Mouse (Mus musculus): ENCODE measurements around the gene Stard5.

The Stard5 gene

DNA sequence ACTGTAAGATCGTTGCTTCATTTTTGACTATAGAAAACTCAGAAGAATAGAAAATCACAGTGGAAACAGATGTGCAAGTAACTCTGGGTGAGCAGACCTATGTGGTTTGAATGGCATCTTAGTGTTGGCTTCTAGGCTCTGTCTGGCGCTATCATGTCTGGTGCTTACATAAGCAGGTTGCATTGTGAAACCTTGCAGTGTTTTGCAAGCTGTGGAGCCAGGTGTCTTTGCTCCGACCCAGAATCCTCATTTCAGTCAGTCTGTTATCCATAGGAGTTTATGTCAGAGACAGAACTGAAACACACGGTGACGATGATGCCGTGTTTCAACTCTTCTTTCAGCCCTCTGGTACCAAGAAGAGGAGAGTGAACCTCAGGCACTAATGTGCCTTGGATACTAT is 2.1 kb downstream of the Stard5 start:
- no peak for DNase-seq (ENCODE audit: low spot score)

DNA sequence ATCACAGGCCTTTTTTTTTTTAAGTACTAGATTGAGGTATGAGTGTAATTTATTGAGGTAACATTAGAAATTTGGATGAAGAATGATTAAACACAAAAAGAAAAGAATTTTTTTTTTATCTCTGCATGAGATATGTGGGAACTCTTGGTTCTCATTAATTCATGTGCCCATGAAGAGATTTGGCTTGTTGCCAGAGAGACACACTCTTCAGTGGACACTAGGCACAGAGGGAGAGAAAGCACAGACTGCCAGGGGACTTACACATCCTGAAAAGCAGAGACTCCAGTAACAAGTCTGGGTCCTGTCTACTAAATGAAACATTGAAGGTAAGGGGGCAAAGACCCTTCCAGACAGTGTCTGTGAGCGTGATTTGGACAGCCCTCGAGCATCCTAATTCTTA is 4.0 kb downstream of the Stard5 start:
- DNase-seq (ENCODE audit: low spot score), result no peak

DNA sequence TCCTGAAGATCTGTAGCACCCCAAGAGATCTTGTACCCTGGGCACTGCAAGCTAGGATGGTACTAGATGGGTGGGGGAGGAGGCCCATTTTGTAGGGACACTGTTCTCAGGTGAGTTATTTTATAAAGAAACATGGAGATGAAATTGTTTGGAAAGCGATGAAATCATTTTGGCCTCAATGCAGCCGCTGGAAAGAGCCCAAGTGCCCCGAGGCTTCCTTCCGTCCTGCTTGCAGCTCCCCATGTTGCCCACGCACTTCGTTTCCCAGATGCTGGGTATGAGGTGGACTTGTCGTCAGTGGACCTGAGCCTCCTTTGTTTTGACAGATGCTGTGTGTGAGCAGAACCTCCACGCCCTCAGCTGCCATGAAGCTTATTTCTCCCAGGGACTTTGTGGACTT is 4.7 kb downstream of the Stard5 start:
- no peak for DNase-seq (ENCODE audit: low spot score)

DNA sequence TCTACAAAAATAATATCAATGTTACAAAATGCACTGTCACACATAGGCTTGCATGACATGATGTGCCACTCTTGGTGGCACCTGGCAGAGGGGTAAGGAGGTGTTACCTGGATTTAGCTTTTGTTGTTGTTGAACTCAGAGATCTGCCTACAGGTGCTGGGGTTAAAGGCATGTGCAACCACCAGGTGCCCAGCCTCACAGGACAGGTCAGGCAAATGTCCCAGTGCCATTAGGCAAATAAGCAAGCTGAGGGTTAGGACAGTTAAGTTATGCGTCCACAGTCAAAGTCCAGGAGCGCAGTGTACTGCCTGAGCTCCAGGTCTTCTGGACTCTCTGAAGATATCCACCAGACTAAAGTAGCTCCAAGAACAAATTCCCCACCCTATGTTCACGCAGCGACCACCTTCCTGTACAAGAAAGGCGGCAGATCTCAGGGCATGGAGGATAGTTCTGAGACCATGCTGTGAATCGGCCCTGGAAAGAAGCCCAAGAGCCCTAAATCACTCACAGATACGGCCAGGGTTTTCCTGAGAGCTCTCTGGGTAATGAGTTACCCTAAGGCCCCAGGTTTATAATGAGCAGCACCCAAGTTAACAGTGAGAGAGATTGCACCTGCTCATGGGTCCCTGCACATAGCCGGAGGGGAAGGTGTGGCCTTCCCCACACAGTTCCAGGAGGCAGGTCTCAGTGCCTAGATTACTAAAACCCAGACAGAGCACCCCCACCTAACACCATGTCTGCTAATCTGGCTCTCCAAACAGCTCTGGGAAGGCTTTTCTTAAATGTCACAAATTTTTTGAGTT is 6.2 kb downstream of the Stard5 start:
- DNase-seq (ENCODE audit: low spot score), result no peak

DNA sequence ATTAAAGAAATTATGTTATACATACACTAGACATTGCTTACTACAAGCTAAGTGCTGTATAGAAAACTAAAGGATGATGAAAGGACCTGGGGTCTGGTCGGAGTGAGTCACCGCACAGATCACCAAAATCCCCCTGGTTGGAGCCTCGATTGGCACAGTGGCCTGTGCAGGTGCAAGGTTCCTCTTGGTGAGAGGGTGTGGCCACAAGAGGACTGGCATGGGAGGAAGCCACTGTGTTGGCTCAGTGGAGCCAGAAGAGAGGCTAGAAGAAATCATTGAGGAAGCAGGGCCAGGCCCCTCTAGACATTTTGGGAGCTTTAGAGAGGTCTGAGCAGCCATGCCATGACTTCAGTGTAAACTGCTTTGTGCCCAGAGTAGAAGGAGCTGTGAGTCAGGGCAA is 7.3 kb downstream of the Stard5 start:
- DNase-seq (ENCODE audit: low spot score), result no peak

DNA sequence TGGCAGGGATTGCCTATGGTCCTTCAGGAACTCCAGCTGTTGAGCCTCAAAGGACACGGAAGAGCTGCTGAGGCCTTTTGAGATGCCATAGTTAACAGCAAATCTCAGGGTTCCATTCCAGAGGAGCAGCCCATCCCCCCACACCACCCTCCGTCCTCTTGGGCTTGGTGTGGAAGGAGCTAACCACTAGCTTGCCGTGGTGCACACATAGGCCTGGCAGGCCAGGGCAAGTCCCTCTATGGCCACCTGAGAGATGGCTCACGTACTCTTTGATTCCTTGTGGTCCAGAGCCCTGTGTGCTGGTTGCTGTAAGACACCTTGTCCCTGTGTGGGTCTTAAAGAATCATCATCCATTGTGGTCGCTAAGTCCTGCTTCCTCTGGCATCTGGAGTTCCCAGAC is 8.8 kb downstream of the Stard5 start:
- no peak for DNase-seq (ENCODE audit: low spot score)

DNA sequence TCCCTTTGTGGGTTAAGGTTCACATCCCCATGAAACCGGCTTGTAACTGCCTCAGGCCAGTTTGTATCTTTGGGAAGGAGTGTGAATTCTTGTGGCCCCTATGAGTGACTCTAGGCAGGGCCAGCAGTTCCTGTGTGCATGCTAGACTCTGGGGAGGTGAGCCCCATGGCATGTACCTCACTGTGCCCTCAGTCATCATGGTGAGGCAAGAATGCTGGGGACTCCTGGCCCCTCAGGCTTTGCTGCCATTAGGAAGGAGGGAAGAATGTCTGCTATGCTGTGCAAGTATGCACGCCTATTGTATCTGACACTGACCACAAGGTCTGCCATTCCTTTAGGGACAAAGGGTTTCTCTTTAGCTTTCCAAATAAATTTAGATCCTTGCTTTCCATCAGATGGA is 9.4 kb downstream of the Stard5 start:
- DNase-seq (ENCODE audit: low spot score), result no peak

DNA sequence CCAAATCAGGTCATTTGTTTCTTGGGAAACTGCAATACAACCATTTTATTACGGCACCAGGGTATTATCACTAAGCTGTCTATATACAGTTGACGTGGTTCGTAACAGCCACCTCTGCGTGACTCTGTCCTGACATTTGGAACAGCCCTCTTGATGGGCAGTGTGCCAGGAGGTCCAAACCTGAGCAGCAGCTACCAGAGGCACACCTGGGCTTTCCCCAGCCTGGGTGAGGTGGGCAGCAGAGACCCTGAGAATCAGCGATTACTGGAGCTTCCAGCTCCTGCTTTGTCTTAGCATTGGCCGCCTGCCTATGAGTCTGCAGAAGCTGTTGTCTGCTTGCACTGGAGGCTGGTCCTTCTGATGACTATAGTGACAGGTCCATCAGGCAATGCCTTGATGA is 11.8 kb downstream of the Stard5 start:
- no peak for DNase-seq (ENCODE audit: low spot score)

DNA sequence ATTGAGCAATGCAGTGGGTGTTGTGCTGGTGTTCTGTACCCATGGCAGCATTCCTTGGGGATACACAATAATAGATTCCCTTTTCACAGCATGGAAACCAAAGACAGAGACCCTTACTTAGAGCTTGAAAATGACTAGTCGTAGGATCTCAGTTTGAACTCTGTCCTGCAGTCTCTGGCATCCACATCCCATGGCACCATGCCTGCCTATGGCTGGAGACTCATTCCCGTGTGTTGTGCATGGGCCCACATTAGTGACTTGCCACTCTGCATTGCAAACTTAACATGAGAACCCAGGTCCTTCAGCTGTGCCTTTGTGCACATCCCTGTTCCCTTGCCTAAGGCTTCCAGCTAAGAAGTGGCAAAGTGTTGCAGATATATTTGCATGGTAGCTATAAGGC is 13.0 kb downstream of the Stard5 start:
- no peak for DNase-seq (ENCODE audit: low spot score)

DNA sequence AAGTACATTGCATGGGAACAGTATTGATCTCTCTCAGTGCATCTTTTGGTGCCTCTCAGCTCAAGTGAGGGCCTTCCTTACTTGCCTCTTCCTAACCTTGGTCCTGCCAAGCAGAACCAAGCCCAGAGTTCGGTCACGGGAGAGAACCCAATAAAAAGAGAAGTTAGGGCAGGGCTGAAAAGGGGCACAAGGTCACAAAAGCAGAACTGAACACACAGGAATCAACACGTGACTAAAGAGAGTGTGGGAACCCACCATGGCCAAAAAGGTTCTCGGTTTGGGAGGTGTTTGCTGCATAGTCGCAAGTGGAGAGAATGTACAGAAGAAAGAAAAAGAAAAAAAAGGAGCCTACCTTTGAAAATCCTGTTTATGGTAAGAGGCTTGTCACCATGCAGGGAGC is 13.7 kb downstream of the Stard5 start:
- DNase-seq (ENCODE audit: low spot score), result no peak

DNA sequence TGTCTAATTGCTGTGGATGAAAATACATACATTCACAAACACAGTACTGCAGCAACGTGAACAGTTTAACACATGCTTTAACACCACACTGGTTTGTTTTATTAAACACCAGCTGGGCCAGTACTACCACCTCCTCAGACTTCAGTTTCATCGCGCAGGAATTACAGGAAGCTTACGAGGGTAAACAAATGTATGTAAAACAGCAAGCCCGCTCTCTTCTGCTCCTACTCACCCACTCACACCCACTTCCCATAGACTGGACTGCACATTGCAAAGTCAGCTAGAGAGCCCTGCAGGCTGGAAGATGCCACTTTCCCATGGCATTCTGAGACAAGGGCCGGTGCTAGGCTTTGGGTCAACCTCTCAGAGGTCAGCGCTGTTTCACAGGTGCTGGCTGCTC is 17.0 kb downstream of the Stard5 start:
- DNase-seq (ENCODE audit: low spot score), result no peak

DNA sequence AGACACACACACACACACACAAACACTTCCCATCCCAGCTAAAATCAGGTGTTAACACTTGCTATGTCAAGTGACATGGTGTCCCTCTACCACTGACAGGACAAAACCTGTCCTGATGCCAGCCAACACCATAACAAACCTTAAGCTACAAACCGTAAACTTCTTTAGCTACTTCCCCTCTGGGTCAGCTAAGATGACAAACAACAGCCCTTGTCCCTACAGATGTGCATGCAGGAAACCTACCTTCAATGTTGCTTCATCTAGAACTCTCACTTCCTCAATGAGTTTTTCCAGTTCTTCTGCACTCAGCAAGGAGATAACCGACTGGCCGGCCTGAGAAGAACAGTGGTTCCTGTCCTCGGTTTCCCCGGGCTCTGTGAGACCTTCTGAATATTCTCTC is 18.9 kb downstream of the Stard5 start:
- no peak for DNase-seq (ENCODE audit: low spot score)

DNA sequence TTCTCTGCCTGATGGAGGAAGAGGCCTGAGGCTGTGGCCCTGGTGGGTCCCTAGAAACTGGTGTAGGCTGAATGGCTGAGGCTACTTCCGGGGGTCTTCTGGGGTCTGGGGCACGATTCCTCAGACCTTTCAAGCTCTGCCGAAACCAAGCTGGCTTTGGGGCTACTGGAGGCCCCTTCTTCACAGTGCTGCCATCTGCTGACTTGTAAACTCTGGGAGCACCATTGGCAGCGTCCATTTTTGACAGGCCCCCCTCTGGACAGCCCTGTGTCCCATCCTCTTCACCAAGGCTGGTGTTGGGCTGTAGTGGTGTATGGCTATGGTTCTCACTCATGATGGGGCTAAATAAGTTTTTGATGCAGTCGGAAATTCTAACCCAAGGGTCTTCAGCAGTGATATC is 20.7 kb downstream of the Stard5 start:
- no peak for DNase-seq (ENCODE audit: low spot score)

DNA sequence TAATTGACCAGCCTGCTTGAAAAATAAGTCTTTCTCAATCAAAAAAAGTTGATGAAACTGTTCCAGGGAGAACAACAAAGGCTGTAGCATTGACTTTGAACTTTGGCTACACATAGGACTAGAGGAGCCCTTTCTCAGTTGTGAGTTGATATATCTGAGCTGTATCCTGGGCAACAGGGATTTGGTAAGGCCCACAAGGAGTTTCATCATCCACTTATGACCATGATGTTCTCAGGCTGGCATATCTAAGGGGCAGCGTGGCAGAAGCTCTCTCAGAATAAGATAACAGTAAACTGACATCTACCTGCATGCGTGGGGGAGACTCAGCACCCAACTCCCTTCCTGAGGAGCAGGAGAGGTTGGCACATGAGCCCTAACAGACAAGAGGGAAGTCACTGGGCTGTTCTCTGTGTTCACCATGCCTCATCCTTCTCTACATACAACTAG is 21.9 kb downstream of the Stard5 start:
- DNase-seq (ENCODE audit: low spot score), result no peak

DNA sequence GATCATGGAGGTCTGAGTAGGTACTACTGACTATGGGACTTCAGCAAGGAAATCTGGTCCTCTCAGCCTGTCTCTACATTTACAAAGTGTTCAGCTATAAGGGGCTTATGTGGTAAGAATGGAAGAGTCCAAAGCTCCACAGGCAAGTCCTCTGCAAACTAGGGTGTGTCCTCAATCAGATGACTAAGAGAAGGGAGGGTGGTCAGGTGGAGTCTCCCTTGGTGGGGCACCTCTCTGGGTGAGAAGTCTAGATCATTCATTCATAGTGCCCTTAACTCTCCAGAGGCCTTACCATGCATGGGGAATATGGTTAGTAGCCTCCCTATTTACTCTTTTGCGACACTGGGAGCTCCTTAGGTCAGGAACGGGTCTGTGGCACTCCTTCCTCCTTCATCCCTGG is 22.4 kb downstream of the Stard5 start:
- DNase-seq (ENCODE audit: low spot score), result no peak

DNA sequence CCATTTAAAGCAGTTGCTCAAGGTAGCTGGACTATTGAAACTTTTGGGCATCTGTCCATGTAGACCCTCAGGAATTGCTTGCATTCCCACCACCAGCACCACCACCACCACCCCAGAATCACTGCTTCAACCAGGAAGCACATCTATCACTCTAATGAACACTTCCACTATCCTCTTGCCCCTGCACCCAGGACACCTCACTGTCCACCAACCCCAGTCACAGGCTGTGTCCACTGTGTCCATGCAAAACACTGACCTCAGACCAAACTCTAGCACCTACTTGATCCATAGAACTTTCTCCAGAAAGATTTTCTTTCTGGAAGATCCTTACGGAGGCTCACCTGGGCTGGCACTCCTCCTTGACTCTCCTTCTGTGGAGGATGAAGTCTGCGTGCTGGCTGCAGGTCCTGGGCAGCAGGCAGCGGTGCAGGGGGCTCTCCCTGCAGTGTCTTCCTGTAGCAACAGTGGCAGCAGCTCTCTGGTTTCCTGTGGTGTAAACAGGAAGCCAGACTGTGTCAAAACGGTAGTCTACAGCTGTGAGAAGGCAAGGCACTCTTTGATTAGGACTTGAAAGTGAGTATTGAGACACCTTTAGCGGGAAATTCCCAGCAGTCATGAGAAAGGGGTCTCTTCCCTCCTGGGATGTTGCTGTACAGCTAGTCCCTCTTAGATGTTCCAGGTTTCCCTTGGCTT is 23.3 kb downstream of the Stard5 start:
- no peak for DNase-seq (ENCODE audit: low spot score)

DNA sequence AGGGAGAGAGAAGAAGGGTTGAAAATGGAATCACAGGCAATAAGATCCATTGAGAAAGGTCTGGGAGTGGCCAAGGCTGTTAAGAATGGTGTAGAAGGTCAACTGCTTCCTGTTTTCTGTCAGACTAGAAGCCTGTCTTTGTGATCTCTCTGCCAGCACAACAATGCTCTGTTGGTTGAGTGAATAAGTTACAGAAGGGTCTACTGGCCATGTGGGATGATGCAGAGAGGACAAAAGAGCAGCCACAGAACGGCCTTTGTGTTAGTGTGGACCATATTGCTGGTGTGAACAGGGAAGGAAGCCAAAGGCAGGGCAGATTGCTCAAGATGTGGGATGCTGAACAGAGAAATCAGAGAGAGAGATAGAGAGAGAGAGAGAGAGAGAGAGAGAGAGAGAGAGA is 27.0 kb downstream of the Stard5 start:
- no peak for DNase-seq (ENCODE audit: low spot score)

DNA sequence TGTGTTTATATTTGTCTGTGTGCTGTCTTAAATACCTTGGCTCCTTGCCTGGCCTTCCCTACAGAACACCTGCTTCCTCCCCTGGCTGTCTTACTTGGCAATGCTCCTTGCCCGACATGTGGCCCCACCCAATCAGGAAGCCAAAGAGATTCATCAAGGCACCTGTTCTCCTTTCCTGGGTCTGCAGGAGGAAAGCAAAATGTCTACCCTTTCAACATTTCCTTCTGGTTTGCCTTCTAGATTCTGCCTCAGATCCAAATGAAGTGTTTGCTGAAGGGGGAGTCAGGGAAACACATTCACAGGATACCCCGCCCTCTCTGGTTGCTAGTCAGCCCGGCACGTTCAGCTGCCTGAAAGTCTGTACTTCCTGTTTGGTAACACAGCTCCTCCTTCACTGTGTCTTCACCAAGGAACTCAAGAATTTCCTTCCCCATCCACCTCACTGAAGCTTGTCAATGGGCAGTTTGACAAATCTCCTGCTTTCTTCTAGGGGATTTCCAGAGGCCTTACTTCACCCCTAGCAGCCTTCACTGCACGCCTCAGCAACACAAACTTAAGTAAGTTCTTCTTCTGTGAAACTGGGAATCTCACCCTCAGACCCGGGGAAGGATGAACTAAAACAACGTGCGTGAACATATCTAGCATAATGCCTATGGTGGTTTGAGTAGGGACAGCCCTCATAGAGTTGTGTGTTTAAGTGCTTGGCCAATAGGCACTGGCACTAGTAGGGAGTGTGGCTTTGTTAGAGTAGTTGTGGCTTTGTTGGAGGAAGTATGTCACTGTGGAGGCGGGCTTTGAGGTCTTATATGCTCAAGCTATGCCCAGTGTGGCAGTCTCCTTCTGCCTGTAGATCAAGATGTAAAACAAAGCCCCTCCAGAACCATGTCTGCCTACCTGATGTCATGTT is 27.7 kb downstream of the Stard5 start:
- DNase-seq (ENCODE audit: low spot score), result no peak

DNA sequence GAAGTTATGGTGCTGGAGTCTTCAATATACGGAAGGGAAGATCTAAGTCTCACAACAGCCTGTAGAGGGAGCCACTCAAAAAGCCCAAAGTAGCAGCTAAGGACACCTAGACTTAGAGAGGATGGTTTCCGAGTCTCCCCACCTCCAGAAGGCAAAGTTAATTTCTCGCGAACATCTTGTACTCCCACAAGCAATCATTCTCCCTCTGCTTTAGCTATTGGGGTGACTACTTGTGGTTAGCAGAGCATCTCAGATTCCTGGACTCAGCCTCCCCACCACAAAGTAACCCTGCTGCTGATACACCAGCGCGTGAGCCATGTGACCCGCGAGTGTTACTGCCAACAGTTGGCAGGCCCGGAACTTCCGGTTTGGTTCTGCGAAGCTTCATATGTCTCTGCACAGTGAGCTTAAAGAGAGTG is 28.5 kb downstream of the Stard5 start:
- DNase-seq (ENCODE audit: low spot score), result no peak

DNA sequence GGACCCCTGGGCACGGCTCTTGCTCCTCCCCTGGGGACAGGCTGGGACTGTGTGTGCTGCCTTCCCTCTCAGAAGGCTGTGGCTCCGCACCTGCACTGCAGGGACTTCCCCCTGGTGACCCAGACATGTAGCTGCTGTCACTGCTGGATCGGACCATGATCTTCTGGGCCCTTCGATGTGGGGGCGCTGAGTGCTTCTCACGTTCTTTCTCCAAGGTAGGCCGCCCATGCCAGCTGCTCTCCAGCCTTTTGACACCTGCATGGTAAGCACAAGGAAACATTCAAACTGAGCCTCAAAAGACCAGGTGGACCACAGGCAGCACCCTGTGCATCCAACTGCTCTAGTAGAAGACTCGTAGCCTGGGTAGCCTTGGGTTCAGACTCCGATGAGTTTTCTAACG is 29.3 kb downstream of the Stard5 start:
- DNase-seq (ENCODE audit: low spot score), result no peak

DNA sequence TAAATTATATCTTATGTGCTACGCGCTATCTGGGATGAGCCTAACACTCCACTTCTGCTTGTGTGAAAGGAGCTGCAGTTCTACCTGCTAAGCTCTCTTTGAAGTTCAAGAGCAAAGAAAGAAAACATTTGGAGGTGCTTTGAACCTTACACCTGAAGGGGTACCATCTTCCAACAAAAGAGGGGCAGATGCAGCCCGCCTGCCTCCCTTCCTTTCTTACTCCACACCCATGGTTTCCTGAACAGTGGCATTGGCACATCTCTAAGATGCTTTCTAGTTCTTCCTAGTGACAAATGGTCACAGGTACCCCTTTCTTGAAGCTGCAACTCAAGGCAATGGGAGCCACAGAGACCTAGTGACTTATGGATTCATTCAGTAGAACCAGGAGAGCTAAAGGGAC is 30.0 kb downstream of the Stard5 start:
- DNase-seq (ENCODE audit: low spot score), result no peak

DNA sequence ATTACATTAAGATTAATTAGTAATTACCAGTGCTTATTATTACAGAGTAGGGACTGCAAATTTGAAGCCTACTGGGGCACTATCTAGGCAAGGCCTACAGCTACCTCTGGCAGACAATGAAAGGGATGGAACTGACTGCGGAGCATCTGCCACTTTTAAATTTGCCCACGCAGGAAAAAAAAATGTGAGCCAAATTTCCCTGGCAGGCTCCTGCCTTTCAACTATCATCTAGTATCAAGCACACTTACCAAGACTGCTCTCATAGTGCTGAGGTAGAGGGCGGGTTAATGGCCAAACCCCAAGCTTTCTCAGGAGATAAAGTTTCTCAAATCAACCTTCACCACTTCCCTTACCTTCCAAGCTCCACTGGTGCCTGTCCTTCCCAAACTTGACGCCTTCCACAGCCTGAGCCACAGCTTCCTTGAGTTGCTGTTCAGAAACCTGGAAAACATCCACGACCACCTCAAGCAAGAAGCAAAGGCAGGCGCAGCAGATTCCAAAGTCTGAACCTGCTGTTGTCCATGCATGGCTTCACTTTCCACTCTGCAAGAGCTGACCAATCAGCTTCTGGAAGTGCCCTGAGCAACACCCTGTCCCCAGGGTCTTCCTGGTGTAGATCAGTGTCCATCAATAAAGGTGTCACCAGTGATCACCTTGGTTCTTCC is 31.1 kb downstream of the Stard5 start:
- no peak for DNase-seq (ENCODE audit: low spot score)
